Mouse (Mus musculus) olfactory bulb, adult 2 months (tissue): Measurements from ENCODE around the gene Gm3591. TPM values are rescaled to one million over a fixed set of nuclear protein-coding genes. Genes with fewer than 3 reads are reported as not detected.
"Not testable (repeated sequence)": the region's sequence is repeated elsewhere in the genome, so short reads cannot be mapped to it uniquely, and the experiment has no call there.

ENCODE experiments used
- H3K27ac ChIP-seq: fragments of 200-500 bp; 2 replicates; pipeline ENCODE4 v1.5.1; 2012; ENCODE audit warnings: low read depth, low read length; ENCODE audit not compliant: insufficient read depth
- H3K4me1 ChIP-seq: fragments of 200-500 bp; 2 replicates; pipeline ENCODE4 v1.6.1; 2012; ENCODE audit warnings: low read length; ENCODE audit not compliant: control insufficient read depth, insufficient read depth
- H3K4me3 ChIP-seq: fragments of 200-500 bp; 2 replicates; pipeline ENCODE4 v1.5.1; 2012; ENCODE audit warnings: mild to moderate bottlenecking, low read depth, low read length, moderate library complexity; ENCODE audit not compliant: insufficient read depth
- WGBS: fragments of 180-500 bp; shearing (Covaris S2); methylation state at CpG from one replicate; pipeline ENCODE4 v1.1.7; 2018; 5-methylcytosine and 5-hydroxymethylcytosine counted together
- polyA plus RNA-seq: library from polyadenylated mRNA; stranded (reverse); fragments of >200 nt; gene quantifications from 2 replicates; pipeline ENCODE4 v1.2.4, GENCODE M21; 2012; ENCODE audit warnings: low replicate concordance; ENCODE audit not compliant: missing spikeins, insufficient read depth, insufficient read length

Gm3591 gene
- not detected in 2 replicates for polyA plus RNA-seq

DNA sequence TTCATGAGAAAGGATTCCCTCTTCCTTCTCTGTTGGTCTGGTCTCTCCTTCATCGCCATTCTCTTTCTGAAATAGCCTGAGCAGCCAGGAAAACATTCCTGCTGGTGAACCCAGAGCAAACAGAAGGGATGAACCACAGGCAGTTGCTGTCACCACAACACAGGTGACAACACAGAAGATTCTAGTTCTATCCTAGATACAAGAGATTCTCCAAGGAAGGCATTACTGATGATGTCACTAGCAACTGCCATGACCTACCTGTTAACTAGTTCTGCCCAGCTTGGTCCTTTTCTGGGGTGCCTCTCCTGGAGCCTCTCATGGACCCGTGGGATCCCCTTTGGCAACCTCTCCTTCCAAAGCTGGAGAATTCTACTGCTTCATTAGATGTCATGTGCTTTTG is at the start of gene Gm3591:
Gene Gm3591, minus strand, starts transcription at position 101 of the 400 bp plus-strand sequence.
- WGBS: no CpG with 5 or more reads among the region's 2 CpGs
- not testable (repeated sequence) for H3K27ac ChIP-seq, H3K4me1 ChIP-seq, H3K4me3 ChIP-seq

DNA sequence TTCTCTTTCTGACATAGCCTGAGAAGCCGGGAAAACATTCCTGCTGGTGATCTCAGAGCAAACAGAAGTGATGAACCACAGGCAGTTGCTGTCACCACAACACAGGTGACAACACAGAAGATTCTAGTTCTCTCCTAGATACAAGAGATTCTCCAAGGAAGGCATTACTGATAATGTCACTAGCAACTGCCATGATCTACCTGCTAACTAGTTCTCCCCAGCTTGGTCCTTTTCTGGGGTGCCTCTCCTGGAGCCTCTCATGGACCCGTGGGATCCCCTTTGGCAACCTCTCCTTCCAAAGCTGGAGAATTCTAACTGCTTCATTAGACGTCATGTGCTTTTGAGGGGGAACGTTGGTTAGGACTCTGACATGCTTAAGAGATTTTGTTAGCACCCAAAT is 32.2 kb upstream of the Gm3591 start, which contains the start of gene Gm3594:
Gene Gm3594, minus strand, starts transcription at position 101 of the 400 bp plus-strand sequence.
- H3K4me3 ChIP-seq, H3K27ac ChIP-seq, H3K4me1 ChIP-seq: not testable (repeated sequence)
- WGBS: no CpG with 5 or more reads among the region's 4 CpGs

DNA sequence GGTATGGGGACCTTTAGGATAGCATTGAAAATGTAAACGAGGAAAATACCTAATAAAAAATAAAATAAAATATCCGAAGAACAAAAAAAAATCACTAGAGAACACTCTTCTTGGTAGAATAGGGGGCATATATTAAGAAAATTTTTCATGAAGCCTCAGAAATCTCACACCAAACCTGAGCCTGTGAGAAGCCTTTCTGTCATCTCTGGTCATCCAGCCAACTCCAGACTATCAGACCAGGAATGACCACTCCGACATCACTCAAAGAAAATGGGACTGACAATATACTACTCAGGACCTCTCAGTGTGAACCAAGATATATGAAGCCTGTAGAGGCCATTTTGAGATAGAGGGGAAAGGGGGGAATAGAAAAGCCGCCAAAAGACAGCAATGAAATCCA is 28.5 kb upstream of the Gm3591 start:
- H3K4me3 ChIP-seq, H3K27ac ChIP-seq, H3K4me1 ChIP-seq: not testable (repeated sequence)
- 88% methylated on average over 2 of the region's 4 CpGs for WGBS

DNA sequence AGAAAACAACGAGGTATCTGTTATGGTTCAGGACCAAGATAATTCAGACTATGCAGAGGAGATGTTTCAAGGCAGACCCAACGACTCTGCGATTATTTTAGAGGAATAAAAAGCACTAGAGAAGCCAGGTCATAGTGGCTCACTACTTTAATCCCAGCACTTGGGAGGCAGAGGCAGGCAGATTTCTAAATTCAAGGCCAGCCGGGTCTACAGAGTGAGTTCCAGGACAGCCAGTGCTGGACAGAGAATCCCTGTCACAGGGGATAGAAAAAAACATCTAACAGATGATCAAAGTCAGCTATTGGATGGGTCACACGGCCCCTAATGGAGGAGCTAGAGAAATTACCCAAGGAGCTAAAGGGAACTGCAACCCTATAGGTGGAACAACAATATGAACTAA is 27.9 kb upstream of the Gm3591 start:
- H3K27ac ChIP-seq, H3K4me3 ChIP-seq, H3K4me1 ChIP-seq: not testable (repeated sequence)
- 78% methylated on average over 2 of the region's 5 CpGs for WGBS

DNA sequence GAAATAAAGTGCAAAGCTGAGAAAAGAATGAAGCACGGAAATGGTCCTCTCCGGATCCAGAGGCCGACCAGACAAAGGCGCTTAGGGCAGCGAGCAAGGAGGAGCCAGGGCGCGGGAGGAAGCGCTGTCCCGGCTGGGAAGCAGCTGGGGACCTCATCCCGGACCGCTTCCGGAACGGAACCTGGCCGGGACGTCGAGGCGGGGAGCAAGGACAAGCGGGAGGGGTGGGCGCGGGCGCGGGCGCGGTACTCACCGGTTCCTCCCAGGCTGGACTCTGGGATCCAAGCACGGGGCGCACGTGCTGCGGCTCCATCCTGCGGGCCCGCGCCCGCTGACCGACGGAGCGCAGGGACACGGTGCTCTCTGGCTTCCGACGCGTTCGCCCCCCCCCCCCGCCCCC is 14.5 kb upstream of the Gm3591 start:
- H3K4me3 ChIP-seq, H3K4me1 ChIP-seq: not testable (repeated sequence)
- 4% methylated on average over 16 of the region's 42 CpGs for WGBS

DNA sequence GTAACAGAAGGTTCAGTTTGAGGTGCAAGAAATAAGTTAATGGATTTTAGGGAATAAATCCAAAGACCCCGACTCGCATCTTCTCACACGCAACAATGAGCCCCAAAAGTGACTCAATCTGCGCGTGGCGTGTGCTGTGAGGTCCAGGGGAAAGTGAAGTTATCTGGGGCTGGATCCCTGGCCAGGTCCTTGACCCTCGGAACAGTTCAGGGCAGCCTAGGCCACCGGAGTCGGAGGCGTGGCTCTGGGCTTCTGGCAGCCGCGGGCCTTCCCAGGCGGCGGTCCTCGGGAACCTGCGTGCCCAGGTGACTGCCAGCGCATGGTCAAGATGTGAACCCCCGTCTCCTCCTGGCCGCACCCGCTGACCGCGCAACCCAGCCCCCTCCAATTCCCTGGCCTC is 14.1 kb upstream of the Gm3591 start:
- H3K4me1 ChIP-seq, H3K27ac ChIP-seq, H3K4me3 ChIP-seq: not testable (repeated sequence)
- WGBS: 10% methylated on average over 22 of the region's 22 CpGs

More for the DNA sequence above, 14.5 kb upstream of the Gm3591 start:
- not testable (repeated sequence) for H3K27ac ChIP-seq

DNA sequence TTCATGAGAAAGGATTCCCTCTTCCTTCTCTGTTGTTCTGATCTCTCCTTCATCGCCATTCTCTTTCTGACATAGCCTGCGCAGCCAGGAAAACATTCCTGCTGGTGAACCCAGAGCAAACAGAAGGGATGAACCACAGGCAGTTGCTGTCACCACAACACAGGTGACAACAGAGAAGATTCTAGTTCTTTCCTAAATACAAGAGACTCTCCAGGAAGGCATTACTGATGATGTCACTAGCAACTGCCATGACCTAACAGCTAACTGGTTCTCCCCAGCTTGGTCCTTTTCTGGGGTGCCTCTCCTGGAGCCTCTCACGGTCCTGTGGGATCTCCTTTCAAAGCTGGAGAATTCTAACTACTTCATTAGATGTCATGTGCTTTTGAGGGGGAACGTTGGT is 22.1 kb downstream of the Gm3591 start, which contains the start of gene Gm16440:
Gene Gm16440, minus strand, starts transcription at position 101 of the 400 bp plus-strand sequence.
- H3K4me3 ChIP-seq, H3K27ac ChIP-seq, H3K4me1 ChIP-seq: not testable (repeated sequence)
- 82% methylated on average over 2 of the region's 4 CpGs for WGBS

Other genes with a start within 250 kb of the Gm3591 start
- not detected in 2 replicates for gene Gm21560, start 193.2 kb downstream of the Gm3591 start, polyA plus RNA-seq
- not detected in 2 replicates for gene Gm3411, start 125.2 kb downstream of the Gm3591 start, polyA plus RNA-seq
- not detected in 2 replicates for gene Gm21103, start 107.6 kb downstream of the Gm3591 start, polyA plus RNA-seq
- not detected in 2 replicates for gene Gm3618, start 68.8 kb downstream of the Gm3591 start, polyA plus RNA-seq
- gene Gm16440, start 22.2 kb downstream of the Gm3591 start, polyA plus RNA-seq: not detected in 2 replicates
- not detected in 2 replicates for gene Gm3594, start 32.1 kb upstream of the Gm3591 start, polyA plus RNA-seq
- gene Gm8356, start 124.8 kb upstream of the Gm3591 start, polyA plus RNA-seq: not detected in 2 replicates
- gene Gm3629, start 178.1 kb upstream of the Gm3591 start, polyA plus RNA-seq: not detected in 2 replicates
- not detected in 2 replicates for gene Gm3460, start 209.9 kb upstream of the Gm3591 start, polyA plus RNA-seq